Mouse (Mus musculus): ENCODE data around the gene Romo1. TPM values are rescaled to one million over a fixed set of nuclear protein-coding genes. Genes with fewer than 3 reads are reported as not detected.
A peak's percentile ranks its signal among the peaks of the same experiment; 100 is the strongest.

Romo1 gene
- total and polyA plus RNA-seq, 2 experiments from 2014 or later, result 113 to 607 TPM

GRCm38 (mm10) chr2:156145486-156146130 lies 1.8 kb downstream of the Romo1 start:
- Histone ChIP-seq H3K4me2 (ENCODE audit: low read depth, low read length) (peak overlapping the region; percentile 73; the same call in 1 of the 2 replicates), H3K4me3 (ENCODE audit: low read depth, low read length) (no peak overlapping the region), H3K27ac (ENCODE audit: low read depth) (no peak overlapping the region), H3K9ac (replicated peaks; ENCODE audit: low read depth, low read length) (no peak overlapping the region), H3K9me3 (replicated peaks; ENCODE audit: control insufficient read depth, low read length) (no peaks in the 10 kb centered on the region), H3K27me3 (ENCODE audit: control insufficient read depth, insufficient read depth, low read length) (no peaks in the 10 kb centered on the region), H3K36me3 (replicated peaks; ENCODE audit: control insufficient read depth, insufficient read depth, low read length) (peaks cover 52% of the 10 kb centered on the region), H3K4me1 (ENCODE audit: control insufficient read depth, insufficient read depth) (peaks cover 4% of the 10 kb centered on the region; the same call in 1 of the 2 replicates)
- WGBS, result 62% methylated on average over 11 of the region's 11 CpGs
- ATAC-seq (ENCODE audit: insufficient read depth, low read depth) (no peak), DNase-seq (ENCODE audit: low spot score) (no peak)
- no peak for TF ChIP-seq EP300 (IDR thresholded peaks at IDR 0.05; ENCODE audit: low read depth)
- TF ChIP-seq CTCF (IDR thresholded peaks at IDR 0.05; ENCODE audit: low read depth), result no peak

- no peak for TF ChIP-seq CTCF (IDR thresholded peaks at IDR 0.05; ENCODE audit: low read depth)
- no peak for TF ChIP-seq EP300 (IDR thresholded peaks at IDR 0.05; ENCODE audit: low read depth)
- no peak overlapping the region for H3K9ac ChIP-seq (replicated peaks; ENCODE audit: low read depth, low read length)
- H3K9me3 ChIP-seq (replicated peaks; ENCODE audit: control insufficient read depth, low read length), result no peaks in the 10 kb centered on the region
- H3K4me1 ChIP-seq (ENCODE audit: control insufficient read depth, insufficient read depth), result peaks cover 4% of the 10 kb centered on the region; the same call in 1 of the 2 replicates
- ATAC-seq (ENCODE audit: insufficient read depth, low read depth) (no peak), DNase-seq (ENCODE audit: low spot score) (no peak)
- H3K27ac ChIP-seq (ENCODE audit: low read depth), result no peak overlapping the region
- no peaks in the 10 kb centered on the region for H3K27me3 ChIP-seq (ENCODE audit: control insufficient read depth, insufficient read depth, low read length)
- peaks cover 56% of the 10 kb centered on the region for H3K36me3 ChIP-seq (replicated peaks; ENCODE audit: control insufficient read depth, insufficient read depth, low read length)
- no peak overlapping the region for H3K4me3 ChIP-seq (ENCODE audit: low read depth, low read length)
- no peak overlapping the region for H3K4me2 ChIP-seq (ENCODE audit: low read depth, low read length)
- WGBS, result 63% methylated on average over 5 of the region's 5 CpGs
Observed at GRCm38 (mm10) chr2:156146272-156146989, 2.6 kb downstream of the Romo1 start.

- TF ChIP-seq EP300 (IDR thresholded peaks at IDR 0.05; ENCODE audit: low read depth) (no peak), CTCF (IDR thresholded peaks at IDR 0.05; ENCODE audit: low read depth) (no peak)
- Histone ChIP-seq H3K4me3 (ENCODE audit: low read depth, low read length) (no peak overlapping the region), H3K27ac (ENCODE audit: low read depth) (no peak overlapping the region), H3K4me1 (ENCODE audit: control insufficient read depth, insufficient read depth) (peaks cover 4% of the 10 kb centered on the region; the same call in 1 of the 2 replicates), H3K36me3 (replicated peaks; ENCODE audit: control insufficient read depth, insufficient read depth, low read length) (peaks cover 53% of the 10 kb centered on the region), H3K4me2 (ENCODE audit: low read depth, low read length) (no peak overlapping the region), H3K9ac (replicated peaks; ENCODE audit: low read depth, low read length) (no peak overlapping the region), H3K27me3 (ENCODE audit: control insufficient read depth, insufficient read depth, low read length) (no peaks in the 10 kb centered on the region), H3K9me3 (replicated peaks; ENCODE audit: control insufficient read depth, low read length) (no peaks in the 10 kb centered on the region)
- ATAC-seq (ENCODE audit: insufficient read depth, low read depth) (no peak), DNase-seq (ENCODE audit: low spot score) (no peak)
- 82% methylated on average over 3 of the region's 3 CpGs for WGBS
Observed at GRCm38 (mm10) chr2:156147316-156147915, 3.6 kb downstream of the Romo1 start.

- Histone ChIP-seq H3K9me3 (replicated peaks; ENCODE audit: control insufficient read depth, low read length) (no peaks in the 10 kb centered on the region), H3K4me2 (ENCODE audit: low read depth, low read length) (no peak overlapping the region), H3K4me3 (ENCODE audit: low read depth, low read length) (no peak overlapping the region), H3K27me3 (ENCODE audit: control insufficient read depth, insufficient read depth, low read length) (no peaks in the 10 kb centered on the region), H3K36me3 (replicated peaks; ENCODE audit: control insufficient read depth, insufficient read depth, low read length) (peaks cover 79% of the 10 kb centered on the region), H3K9ac (replicated peaks; ENCODE audit: low read depth, low read length) (no peak overlapping the region), H3K27ac (ENCODE audit: low read depth) (no peak overlapping the region), H3K4me1 (ENCODE audit: control insufficient read depth, insufficient read depth) (no peaks in the 10 kb centered on the region)
- TF ChIP-seq CTCF (IDR thresholded peaks at IDR 0.05; ENCODE audit: low read depth), result no peak
- DNase-seq (ENCODE audit: low spot score) (no peak), ATAC-seq (ENCODE audit: insufficient read depth, low read depth) (no peak)
Observed at GRCm38 (mm10) chr2:156151538-156151937, 7.7 kb downstream of the Romo1 start.

- no peak overlapping the region for H3K4me3 ChIP-seq (ENCODE audit: low read depth, low read length)
- 86% methylated on average over 1 of the region's 1 CpGs for WGBS
- H3K27me3 ChIP-seq (ENCODE audit: control insufficient read depth, insufficient read depth, low read length), result no peaks in the 10 kb centered on the region
- H3K27ac ChIP-seq (ENCODE audit: low read depth), result no peak overlapping the region
- no peak overlapping the region for H3K4me2 ChIP-seq (ENCODE audit: low read depth, low read length)
- TF ChIP-seq EP300 (IDR thresholded peaks at IDR 0.05; ENCODE audit: low read depth) (no peak), CTCF (IDR thresholded peaks at IDR 0.05; ENCODE audit: low read depth) (no peak)
- no peaks in the 10 kb centered on the region for H3K4me1 ChIP-seq (ENCODE audit: control insufficient read depth, insufficient read depth)
- no peak for ATAC-seq (ENCODE audit: insufficient read depth, low read depth)
- DNase-seq (ENCODE audit: low spot score), result no peak
- peaks cover 89% of the 10 kb centered on the region for H3K36me3 ChIP-seq (replicated peaks; ENCODE audit: control insufficient read depth, insufficient read depth, low read length)
- no peak overlapping the region for H3K9ac ChIP-seq (replicated peaks; ENCODE audit: low read depth, low read length)
- no peaks in the 10 kb centered on the region for H3K9me3 ChIP-seq (replicated peaks; ENCODE audit: control insufficient read depth, low read length)
Observed at GRCm38 (mm10) chr2:156165478-156165877, 21.6 kb downstream of the Romo1 start.

Data from heart, postnatal 0 days (tissue).